Mouse (Mus musculus): Measurements from ENCODE around the gene Efnb1. TPM values are rescaled to one million over a fixed set of nuclear protein-coding genes. Genes with fewer than 3 reads are reported as not detected.

Gene Efnb1
- polyA plus RNA-seq, 1 experiment from 2014 or later = 17.9 TPM

DNA sequence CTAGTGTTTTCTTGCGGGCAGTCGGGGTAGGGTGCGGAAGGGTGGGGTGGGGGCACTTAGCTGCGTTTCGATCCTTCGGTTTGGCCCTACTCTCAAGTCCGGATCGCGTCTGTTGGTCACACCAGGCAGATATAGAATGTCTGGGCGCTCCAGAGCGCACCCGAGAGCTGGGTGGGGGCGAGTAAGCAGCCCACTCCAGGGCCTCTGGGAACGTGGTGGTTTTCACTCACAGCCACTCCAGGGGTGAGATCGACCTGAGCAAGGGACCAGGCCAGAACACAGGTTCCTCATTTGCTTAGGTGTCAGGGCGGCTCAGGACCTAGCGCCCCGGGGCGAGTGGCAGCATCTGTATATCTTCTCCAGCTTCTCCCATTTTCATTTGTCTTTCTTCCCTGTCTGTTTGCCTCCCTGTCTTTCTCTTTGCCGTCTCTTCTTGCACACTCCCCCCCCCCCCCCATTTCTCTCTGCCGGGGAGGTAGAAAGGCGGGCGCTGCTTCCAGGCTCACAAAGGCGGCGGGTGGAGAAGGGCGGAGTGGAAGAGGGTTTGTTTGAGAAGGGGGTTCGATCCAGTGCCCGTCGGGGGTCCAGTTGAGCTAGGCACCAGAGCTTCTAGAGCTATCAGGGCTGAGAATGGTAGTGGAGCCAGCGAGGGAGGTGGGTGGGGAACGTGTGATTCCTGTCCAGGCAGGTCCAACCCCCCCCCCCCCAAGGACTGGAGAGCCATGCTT is 1.4 kb downstream of the Efnb1 start:
- Histone ChIP-seq H3K9me3 (ENCODE audit: control insufficient read depth, low read length) (no peaks in the 10 kb centered on the region), H3K4me3 (ENCODE audit: low read depth, low read length) (peak overlapping the region; percentile 59), H3K4me1 (replicated peaks; ENCODE audit: control insufficient read depth, insufficient read depth, low read length) (no peaks in the 10 kb centered on the region; the same call in 1 of the 2 replicates), H3K36me3 (ENCODE audit: control insufficient read depth, insufficient read depth, low read length) (no peaks in the 10 kb centered on the region), H3K4me2 (peak overlapping the region; percentile 72), H3K27ac (ENCODE audit: low read depth, low read length) (no peak overlapping the region), H3K27me3 (replicated peaks; ENCODE audit: control insufficient read depth, insufficient read depth, low read length) (peaks cover 33% of the 10 kb centered on the region), H3K9ac (ENCODE audit: low read depth, low read length) (peak overlapping the region; percentile 64)
- 23% methylated on average over 30 of the region's 31 CpGs for WGBS
- ATAC-seq (replicated peaks; ENCODE audit: low FRiP score) = no peak
- DNase-seq (ENCODE audit: low spot score) = no peak

GRCm38 (mm10) chrX:99137928-99138740 is 2.2 kb downstream of the Efnb1 start:
- WGBS = 30% methylated on average over 9 of the region's 9 CpGs
- H3K27me3 ChIP-seq (replicated peaks; ENCODE audit: control insufficient read depth, insufficient read depth, low read length) = peaks cover 31% of the 10 kb centered on the region
- ATAC-seq (replicated peaks; ENCODE audit: low FRiP score) (no peak), DNase-seq (ENCODE audit: low spot score) (no peak)
- peak overlapping the region; percentile 59 for H3K4me3 ChIP-seq (ENCODE audit: low read depth, low read length)
- no peak overlapping the region for H3K27ac ChIP-seq (ENCODE audit: low read depth, low read length)
- peak overlapping the region; percentile 46 for H3K9ac ChIP-seq (ENCODE audit: low read depth, low read length)
- H3K4me2 ChIP-seq = peak overlapping the region; percentile 72
- H3K36me3 ChIP-seq (ENCODE audit: control insufficient read depth, insufficient read depth, low read length) = no peaks in the 10 kb centered on the region
- no peaks in the 10 kb centered on the region; the same call in 1 of the 2 replicates for H3K4me1 ChIP-seq (replicated peaks; ENCODE audit: control insufficient read depth, insufficient read depth, low read length)
- H3K9me3 ChIP-seq (ENCODE audit: control insufficient read depth, low read length) = no peaks in the 10 kb centered on the region

- Histone ChIP-seq H3K36me3 (ENCODE audit: control insufficient read depth, insufficient read depth, low read length) (no peaks in the 10 kb centered on the region), H3K4me3 (ENCODE audit: low read depth, low read length) (no peak overlapping the region), H3K27ac (ENCODE audit: low read depth, low read length) (no peak overlapping the region), H3K9ac (ENCODE audit: low read depth, low read length) (no peak overlapping the region), H3K9me3 (ENCODE audit: control insufficient read depth, low read length) (no peaks in the 10 kb centered on the region), H3K4me1 (replicated peaks; ENCODE audit: control insufficient read depth, insufficient read depth, low read length) (no peaks in the 10 kb centered on the region; the same call in 1 of the 2 replicates), H3K27me3 (replicated peaks; ENCODE audit: control insufficient read depth, insufficient read depth, low read length) (peaks cover 31% of the 10 kb centered on the region), H3K4me2 (no peak overlapping the region)
- no peak for DNase-seq (ENCODE audit: low spot score)
- 78% methylated on average over 8 of the region's 8 CpGs for WGBS
- no peak for ATAC-seq (replicated peaks; ENCODE audit: low FRiP score)
Observed at GRCm38 (mm10) chrX:99141079-99141478, 5.1 kb downstream of the Efnb1 start.

GRCm38 (mm10) chrX:99141900-99142299 is 6.0 kb downstream of the Efnb1 start:
- ATAC-seq (replicated peaks; ENCODE audit: low FRiP score) (no peak), DNase-seq (ENCODE audit: low spot score) (no peak)
- no peaks in the 10 kb centered on the region for H3K36me3 ChIP-seq (ENCODE audit: control insufficient read depth, insufficient read depth, low read length)
- H3K27ac ChIP-seq (ENCODE audit: low read depth, low read length) = no peak overlapping the region
- no peaks in the 10 kb centered on the region; the same call in 1 of the 2 replicates for H3K4me1 ChIP-seq (replicated peaks; ENCODE audit: control insufficient read depth, insufficient read depth, low read length)
- no peak overlapping the region for H3K4me2 ChIP-seq
- peaks cover 25% of the 10 kb centered on the region for H3K27me3 ChIP-seq (replicated peaks; ENCODE audit: control insufficient read depth, insufficient read depth, low read length)
- no peak overlapping the region for H3K4me3 ChIP-seq (ENCODE audit: low read depth, low read length)
- no peak overlapping the region for H3K9ac ChIP-seq (ENCODE audit: low read depth, low read length)
- no peaks in the 10 kb centered on the region for H3K9me3 ChIP-seq (ENCODE audit: control insufficient read depth, low read length)

DNA sequence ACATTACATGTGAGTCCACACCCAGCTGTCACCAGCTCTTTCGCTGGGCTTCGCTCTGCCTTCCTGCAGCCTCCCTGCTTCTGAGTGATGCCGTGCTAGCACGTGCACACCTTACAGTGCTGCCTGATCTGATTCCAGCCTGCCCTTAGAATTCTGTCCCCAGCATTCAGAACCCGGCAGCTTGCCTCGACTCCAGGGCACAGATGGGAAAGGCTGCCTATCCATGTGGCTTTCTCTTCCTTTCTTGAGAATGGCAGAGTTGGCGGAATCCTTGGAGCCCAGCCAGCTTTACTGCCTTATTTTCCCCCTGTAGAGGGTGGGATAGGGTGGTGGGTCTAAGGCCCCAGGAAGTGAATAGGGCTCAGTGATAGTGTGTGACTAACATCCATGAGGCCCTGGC is 9.6 kb downstream of the Efnb1 start:
- DNase-seq (ENCODE audit: low spot score) (no peak), ATAC-seq (replicated peaks; ENCODE audit: low FRiP score) (no peak)
- Histone ChIP-seq H3K27me3 (replicated peaks; ENCODE audit: control insufficient read depth, insufficient read depth, low read length) (peaks cover 4% of the 10 kb centered on the region), H3K9me3 (ENCODE audit: control insufficient read depth, low read length) (no peaks in the 10 kb centered on the region), H3K4me3 (ENCODE audit: low read depth, low read length) (no peak overlapping the region), H3K9ac (ENCODE audit: low read depth, low read length) (no peak overlapping the region), H3K4me1 (replicated peaks; ENCODE audit: control insufficient read depth, insufficient read depth, low read length) (peaks cover 2% of the 10 kb centered on the region), H3K36me3 (ENCODE audit: control insufficient read depth, insufficient read depth, low read length) (no peaks in the 10 kb centered on the region), H3K27ac (ENCODE audit: low read depth, low read length) (no peak overlapping the region), H3K4me2 (no peak overlapping the region)
- 89% methylated on average over 7 of the region's 7 CpGs for WGBS

- Histone ChIP-seq H3K4me1 (replicated peaks; ENCODE audit: control insufficient read depth, insufficient read depth, low read length) (peaks cover 4% of the 10 kb centered on the region; the same call in 1 of the 2 replicates), H3K9me3 (ENCODE audit: control insufficient read depth, low read length) (no peaks in the 10 kb centered on the region), H3K4me2 (no peak overlapping the region), H3K27me3 (replicated peaks; ENCODE audit: control insufficient read depth, insufficient read depth, low read length) (peaks cover 11% of the 10 kb centered on the region), H3K27ac (ENCODE audit: low read depth, low read length) (no peak overlapping the region), H3K36me3 (ENCODE audit: control insufficient read depth, insufficient read depth, low read length) (no peaks in the 10 kb centered on the region), H3K9ac (ENCODE audit: low read depth, low read length) (no peak overlapping the region), H3K4me3 (ENCODE audit: low read depth, low read length) (no peak overlapping the region)
- ATAC-seq (replicated peaks; ENCODE audit: low FRiP score) = no peak
- 62% methylated on average over 11 of the region's 11 CpGs for WGBS
- no peak for DNase-seq (ENCODE audit: low spot score)
Observed at GRCm38 (mm10) chrX:99148061-99148905, 12.4 kb downstream of the Efnb1 start.

- no peak; the same call in 1 of the 2 replicates for ATAC-seq (replicated peaks; ENCODE audit: low FRiP score)
- no peak overlapping the region for H3K27ac ChIP-seq (ENCODE audit: low read depth, low read length)
- no peak for DNase-seq (ENCODE audit: low spot score)
- H3K4me1 ChIP-seq (replicated peaks; ENCODE audit: control insufficient read depth, insufficient read depth, low read length) = peaks cover 4% of the 10 kb centered on the region; the same call in 1 of the 2 replicates
- peaks cover 16% of the 10 kb centered on the region for H3K27me3 ChIP-seq (replicated peaks; ENCODE audit: control insufficient read depth, insufficient read depth, low read length)
- 74% methylated on average over 7 of the region's 7 CpGs for WGBS
- H3K9ac ChIP-seq (ENCODE audit: low read depth, low read length) = no peak overlapping the region
- H3K4me3 ChIP-seq (ENCODE audit: low read depth, low read length) = no peak overlapping the region
- no peaks in the 10 kb centered on the region for H3K36me3 ChIP-seq (ENCODE audit: control insufficient read depth, insufficient read depth, low read length)
- H3K4me2 ChIP-seq = no peak overlapping the region
- H3K9me3 ChIP-seq (ENCODE audit: control insufficient read depth, low read length) = no peaks in the 10 kb centered on the region
Observed at GRCm38 (mm10) chrX:99149047-99149446, 13.1 kb downstream of the Efnb1 start.

DNA sequence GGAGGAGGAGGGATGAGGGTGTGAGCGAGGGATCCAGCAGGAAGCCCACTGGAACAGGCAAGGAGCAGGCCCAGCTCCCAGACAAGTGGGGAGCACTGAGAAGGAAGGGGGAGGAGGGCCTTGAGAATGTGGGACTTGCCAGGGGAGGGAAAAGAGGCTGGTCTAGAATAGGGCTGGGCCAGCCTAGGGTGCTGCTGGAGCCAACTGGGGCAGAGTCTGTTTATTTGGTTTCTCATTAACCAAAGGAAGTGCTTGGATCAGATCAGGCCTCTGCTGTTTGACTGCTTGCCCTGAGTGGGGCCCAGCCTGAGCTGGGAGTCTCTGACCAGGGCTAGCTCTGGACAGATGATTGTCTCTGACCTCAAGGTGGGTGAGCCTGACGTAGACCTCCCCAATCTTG is 14.0 kb downstream of the Efnb1 start:
- DNase-seq (ENCODE audit: low spot score) = no peak
- ATAC-seq (replicated peaks; ENCODE audit: low FRiP score) = peak; percentile 35
- no peak overlapping the region for H3K9ac ChIP-seq (ENCODE audit: low read depth, low read length)
- no peaks in the 10 kb centered on the region for H3K9me3 ChIP-seq (ENCODE audit: control insufficient read depth, low read length)
- H3K36me3 ChIP-seq (ENCODE audit: control insufficient read depth, insufficient read depth, low read length) = no peaks in the 10 kb centered on the region
- H3K4me1 ChIP-seq (replicated peaks; ENCODE audit: control insufficient read depth, insufficient read depth, low read length) = peaks cover 4% of the 10 kb centered on the region; the same call in 1 of the 2 replicates
- peaks cover 17% of the 10 kb centered on the region for H3K27me3 ChIP-seq (replicated peaks; ENCODE audit: control insufficient read depth, insufficient read depth, low read length)
- no peak overlapping the region for H3K4me2 ChIP-seq
- no peak overlapping the region for H3K4me3 ChIP-seq (ENCODE audit: low read depth, low read length)
- H3K27ac ChIP-seq (ENCODE audit: low read depth, low read length) = no peak overlapping the region
- 63% methylated on average over 2 of the region's 2 CpGs for WGBS

All from liver, embryonic 11.5 days (tissue).